Mouse (Mus musculus): Measurements from ENCODE around the gene Uba52.

GRCm38 (mm10) chr8:70490880-70491495 lies 19.6 kb downstream of the Uba52 start:
- TF ChIP-seq POLR2A (IDR thresholded peaks at IDR 0.05; ENCODE audit: extremely low read depth, insufficient read depth, low read length) = no peak
- no peak for TF ChIP-seq CTCF (IDR thresholded peaks at IDR 0.05; ENCODE audit: low read depth, low read length)

Data from liver, adult 2 months (tissue).